Mouse (Mus musculus) heart, adult 18-20 months (tissue): ENCODE measurements around the gene Zfp786. TPM values are rescaled to one million over a fixed set of nuclear protein-coding genes. Genes with fewer than 3 reads are reported as not detected.

Experiments used
- DNase-seq, 2 experiments: peaks; one replicate each; pipeline ENCODE4 v3.0.0; 2021 to 2022; ENCODE audit warnings: mixed read lengths in 1 of 2
- microRNA-seq, 2 experiments: library from miRNA; unstranded; fragments of <30 nt; microRNA quantifications; one replicate each; pipeline ENCODE4 v1.2.0; 2022
- total RNA-seq, 2 experiments: library from RNA; stranded (reverse); gene quantifications; 2 replicates each; pipeline ENCODE4 v1.2.3; 2021

Zfp786 gene
- total RNA-seq, 2 experiments from 2014 or later: 0.52 to 0.85 TPM

DNA sequence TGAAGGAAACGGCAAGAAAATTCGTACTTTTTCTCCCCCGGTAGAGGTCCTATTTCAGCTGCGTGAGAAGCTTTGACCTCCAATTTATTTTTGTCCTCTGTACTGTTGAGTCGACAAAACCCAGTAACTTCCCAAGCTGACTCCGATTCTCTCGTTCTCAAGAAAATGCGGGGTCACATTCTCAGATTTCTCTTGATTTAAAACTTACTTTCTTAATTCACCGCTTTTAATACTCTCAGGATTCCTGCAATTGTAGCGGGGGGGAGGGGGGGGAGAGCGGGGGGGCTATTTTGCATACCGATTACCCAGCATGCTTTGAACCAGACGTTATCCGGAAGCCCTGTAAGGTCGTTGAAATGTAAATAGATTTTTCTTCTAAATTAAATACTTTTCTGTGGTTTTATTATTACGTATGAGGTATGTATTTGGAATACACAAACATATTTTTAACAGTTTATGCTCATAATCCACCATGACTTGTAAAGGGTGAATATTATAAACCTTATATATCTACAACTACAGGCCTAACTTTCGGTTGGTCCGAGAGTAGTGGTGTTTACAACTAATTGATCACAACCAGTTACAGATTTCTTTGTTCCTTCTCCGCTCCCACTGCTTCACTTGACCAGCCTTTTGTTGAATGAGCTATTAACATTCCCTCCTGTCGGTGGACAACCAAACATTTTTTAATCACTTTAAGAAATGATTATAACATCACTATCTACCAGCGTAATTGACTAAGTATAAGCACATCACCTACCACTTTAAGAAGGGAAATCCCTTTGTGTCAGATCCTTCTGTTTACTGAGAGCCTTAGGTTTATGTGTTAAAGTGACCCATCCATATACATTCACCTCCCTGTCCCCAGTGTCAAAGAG lies 49.3 kb downstream of the Zfp786 start:
- DNase-seq: peak; percentile 54 to 75

- peak in 1 of 2 experiments; percentile 30 for DNase-seq
These were observed 50.1 kb downstream of the Zfp786 start for GRCm38 (mm10) chr6:47780576-47781013.

DNA sequence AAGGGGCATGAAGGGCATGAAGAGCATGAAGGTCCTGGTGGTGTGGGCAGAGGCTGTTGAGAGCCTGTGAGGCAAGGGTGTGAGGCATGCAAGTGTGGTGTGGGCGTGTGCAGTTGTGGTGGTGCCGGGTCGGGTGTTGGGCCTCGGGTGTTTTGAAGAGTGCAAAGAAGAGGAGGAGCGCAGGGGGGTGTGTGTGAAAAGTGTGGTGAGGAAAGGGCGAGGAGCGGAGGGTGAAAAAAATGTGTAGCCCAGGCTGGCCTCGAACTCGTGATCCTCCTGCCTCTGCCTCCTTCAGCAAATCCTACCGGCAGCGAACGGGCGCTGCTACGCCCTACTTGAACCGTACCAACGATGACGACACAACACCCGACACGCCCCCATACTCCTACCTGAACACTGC lies 58.9 kb downstream of the Zfp786 start:
- DNase-seq: peak in 1 of 2 experiments; percentile 5

DNA sequence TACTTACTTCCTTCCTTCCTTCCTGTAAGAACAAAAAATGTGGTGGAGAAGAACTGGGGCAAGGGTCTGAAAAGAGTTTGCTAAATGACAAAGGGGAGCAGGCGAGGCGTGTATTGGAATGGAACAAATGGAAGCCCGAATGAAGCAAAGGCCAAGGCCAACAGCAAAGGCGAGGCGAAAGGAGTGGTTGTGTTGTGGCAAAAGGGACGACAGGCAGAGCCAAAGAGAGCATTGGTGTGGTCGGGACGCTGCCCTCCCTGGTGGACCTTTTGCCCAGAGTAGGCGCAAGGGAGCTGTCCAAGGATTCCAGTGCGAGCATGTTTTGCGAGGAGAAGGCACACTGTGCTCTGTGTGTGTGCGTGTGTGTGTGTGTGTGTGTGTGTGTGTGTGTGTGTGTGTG lies 59.6 kb downstream of the Zfp786 start:
- DNase-seq: peak in 1 of 2 experiments; percentile 0

DNA sequence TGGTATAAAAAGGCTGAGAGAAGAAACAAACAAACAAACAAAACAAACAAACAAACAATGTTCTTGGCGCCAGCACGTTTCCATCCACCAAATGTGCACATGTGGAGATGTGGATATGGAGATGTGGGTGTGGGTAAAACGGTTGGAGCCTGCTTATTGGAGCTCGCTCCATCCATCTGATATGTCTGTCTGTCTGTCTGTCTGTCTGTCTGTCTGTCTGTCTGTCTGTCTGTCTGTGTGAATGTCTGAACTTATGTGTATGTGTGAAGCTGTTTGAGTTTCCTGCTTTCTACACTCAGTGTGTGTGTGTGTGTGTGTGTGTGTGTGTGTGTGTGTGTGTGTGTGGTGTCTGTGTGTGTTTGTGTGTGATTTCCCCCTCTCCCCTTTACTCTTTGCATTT lies 60.8 kb downstream of the Zfp786 start:
- DNase-seq: peak in 1 of 2 experiments; percentile 1

Small RNA genes lying within 50 kb of the gene (microRNA-seq; reads per million reads assigned to microRNA genes)
- gene Mir704: 0 to 0.27 reads per million in 2 experiments

Other genes starting within 250 kb of the Zfp786 start
- gene Ezh2, start 235.5 kb downstream of the Zfp786 start, total RNA-seq: 1 to 10 TPM; 8.7 to 9.5 TPM
- 10 to 100 TPM; 38.4 to 45.9 TPM for gene Pdia4, start 17.4 kb downstream of the Zfp786 start, total RNA-seq
- 1 to 10 TPM; 5.6 to 6.0 TPM for gene Zfp398, start 4.8 kb upstream of the Zfp786 start, total RNA-seq
- gene Zfp282, start 46.3 kb upstream of the Zfp786 start, total RNA-seq: 1 to 10 TPM; 4.4 to 4.5 TPM
- 1 to 10 TPM; 7.4 to 8.8 TPM for gene Zfp212, start 89.6 kb upstream of the Zfp786 start, total RNA-seq
- gene Zfp956, start 122.5 kb upstream of the Zfp786 start, total RNA-seq: 1 to 10 TPM; 1.6 to 1.9 TPM
- 10 to 100 TPM; 12.7 to 13.9 TPM for gene Zfp777, start 218.0 kb upstream of the Zfp786 start, total RNA-seq